Mouse (Mus musculus): ENCODE results near the gene Fes. TPM values are rescaled to one million over a fixed set of nuclear protein-coding genes. Genes with fewer than 3 reads are reported as not detected.
A peak's percentile ranks its signal among the peaks of the same experiment; 100 is the strongest.
"Not testable (repeated sequence)": the region's sequence is repeated elsewhere in the genome, so short reads cannot be mapped to it uniquely, and the experiment has no call there.

Fes gene
- polyA plus RNA-seq, 1 experiment, result not detected

DNA sequence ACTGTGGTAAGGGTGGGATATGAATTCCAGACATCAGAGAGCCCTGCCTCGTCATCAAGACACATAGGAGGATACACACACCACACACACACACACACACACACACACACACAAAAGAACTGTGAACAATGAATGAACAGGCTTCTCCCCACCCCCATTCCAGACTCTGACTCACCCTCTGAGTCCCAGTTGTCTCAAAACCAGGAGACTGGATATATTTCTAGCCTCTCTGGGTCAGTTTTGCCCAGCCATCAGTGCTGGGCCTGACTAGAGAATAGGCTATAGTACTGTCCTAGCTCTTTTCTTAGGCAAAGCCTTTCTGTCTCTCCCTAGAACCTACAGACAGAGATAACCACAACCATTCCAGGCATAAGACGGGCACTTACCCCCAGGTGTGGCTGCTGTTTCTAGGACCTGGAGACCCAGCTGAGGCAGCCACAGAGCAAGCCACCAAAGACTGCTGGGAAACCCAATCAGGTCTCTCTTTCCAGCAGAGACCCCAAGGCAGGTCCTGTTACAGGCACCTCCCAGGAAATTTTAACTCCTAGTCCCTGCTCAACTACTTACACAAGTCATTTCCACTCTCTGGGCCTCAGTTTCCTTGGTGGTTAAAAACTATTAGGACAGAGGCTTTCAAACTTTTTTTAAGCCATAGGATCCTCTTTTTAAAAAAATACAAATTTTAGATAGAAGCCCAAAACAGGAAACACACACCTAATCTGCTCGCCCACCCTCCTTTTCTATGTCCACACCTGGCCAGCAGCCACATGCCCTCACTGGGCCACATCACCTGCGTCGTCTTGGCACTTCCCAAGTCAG is 13.5 kb upstream of the Fes start:
- peaks cover 44% of the 10 kb centered on the region for H3K4me1 ChIP-seq (ENCODE audit: control insufficient read depth, insufficient read depth, low read length)
- H3K4me3 ChIP-seq (ENCODE audit: insufficient read depth, low read depth, low read length), result peak overlapping the region; percentile 87
- peak overlapping the region; percentile 81 for H3K27ac ChIP-seq (ENCODE audit: insufficient read depth, low read depth, low read length)
- WGBS, result 19% methylated on average over 5 of the region's 5 CpGs
- TF ChIP-seq POLR2A (IDR thresholded peaks at IDR 0.05; ENCODE audit: insufficient read depth, low read depth, low read length) (no peak), CTCF (IDR thresholded peaks at IDR 0.05; ENCODE audit: insufficient read depth, low read depth, low read length) (no peak)

DNA sequence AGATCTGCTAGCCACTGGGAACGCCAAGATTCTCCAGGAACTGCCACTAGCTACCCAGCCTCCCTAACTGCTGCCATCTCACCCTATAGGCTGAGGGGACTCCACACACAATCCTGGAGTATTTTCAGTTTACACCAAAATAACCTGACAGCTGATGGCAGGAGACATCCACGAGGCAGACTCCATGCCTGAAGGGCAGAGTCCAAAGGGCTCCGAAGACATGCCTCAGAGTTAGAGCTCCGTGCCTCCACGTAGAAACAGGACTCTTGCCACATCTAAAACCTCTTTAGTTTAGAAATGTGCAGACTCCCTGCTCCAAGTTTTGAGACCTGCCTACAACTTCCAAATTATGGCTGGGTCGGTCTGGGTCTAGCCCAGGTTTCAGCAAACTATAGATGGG is 12.8 kb upstream of the Fes start:
- peaks cover 44% of the 10 kb centered on the region for H3K4me1 ChIP-seq (ENCODE audit: control insufficient read depth, insufficient read depth, low read length)
- no peak for TF ChIP-seq CTCF (IDR thresholded peaks at IDR 0.05; ENCODE audit: insufficient read depth, low read depth, low read length)
- TF ChIP-seq POLR2A (IDR thresholded peaks at IDR 0.05; ENCODE audit: insufficient read depth, low read depth, low read length), result no peak
- no peak overlapping the region for H3K27ac ChIP-seq (ENCODE audit: insufficient read depth, low read depth, low read length)
- peak overlapping the region; percentile 36 for H3K4me3 ChIP-seq (ENCODE audit: insufficient read depth, low read depth, low read length)
- 46% methylated on average over 6 of the region's 6 CpGs for WGBS

DNA sequence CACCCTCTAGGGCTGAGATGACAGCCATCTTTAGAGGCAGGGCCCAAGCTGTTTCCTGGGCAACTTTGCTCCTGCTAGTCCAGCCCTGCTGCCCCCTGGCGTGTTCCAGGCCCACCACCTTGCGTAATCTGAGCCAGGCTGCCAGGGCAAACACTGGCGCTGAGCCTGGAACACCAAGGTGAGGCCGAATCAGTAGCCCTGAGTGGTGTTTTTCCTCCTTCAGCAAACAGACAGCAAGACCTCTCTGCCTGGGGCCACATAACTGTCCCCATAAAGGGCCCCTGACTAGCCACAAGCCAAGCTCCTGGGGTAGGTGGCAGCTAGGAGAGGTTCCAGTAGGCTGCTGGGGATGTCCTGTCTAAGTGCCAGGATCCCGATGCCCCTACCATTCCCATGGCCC is 12.4 kb upstream of the Fes start:
- TF ChIP-seq CTCF (IDR thresholded peaks at IDR 0.05; ENCODE audit: insufficient read depth, low read depth, low read length) (no peak; the same call in 1 of the 2 replicates), POLR2A (IDR thresholded peaks at IDR 0.05; ENCODE audit: insufficient read depth, low read depth, low read length) (no peak)
- Histone ChIP-seq H3K27ac (ENCODE audit: insufficient read depth, low read depth, low read length) (no peak overlapping the region), H3K4me1 (ENCODE audit: control insufficient read depth, insufficient read depth, low read length) (peaks cover 44% of the 10 kb centered on the region), H3K4me3 (ENCODE audit: insufficient read depth, low read depth, low read length) (peak overlapping the region; percentile 3; the same call in 1 of the 2 replicates)
- 58% methylated on average over 5 of the region's 5 CpGs for WGBS

DNA sequence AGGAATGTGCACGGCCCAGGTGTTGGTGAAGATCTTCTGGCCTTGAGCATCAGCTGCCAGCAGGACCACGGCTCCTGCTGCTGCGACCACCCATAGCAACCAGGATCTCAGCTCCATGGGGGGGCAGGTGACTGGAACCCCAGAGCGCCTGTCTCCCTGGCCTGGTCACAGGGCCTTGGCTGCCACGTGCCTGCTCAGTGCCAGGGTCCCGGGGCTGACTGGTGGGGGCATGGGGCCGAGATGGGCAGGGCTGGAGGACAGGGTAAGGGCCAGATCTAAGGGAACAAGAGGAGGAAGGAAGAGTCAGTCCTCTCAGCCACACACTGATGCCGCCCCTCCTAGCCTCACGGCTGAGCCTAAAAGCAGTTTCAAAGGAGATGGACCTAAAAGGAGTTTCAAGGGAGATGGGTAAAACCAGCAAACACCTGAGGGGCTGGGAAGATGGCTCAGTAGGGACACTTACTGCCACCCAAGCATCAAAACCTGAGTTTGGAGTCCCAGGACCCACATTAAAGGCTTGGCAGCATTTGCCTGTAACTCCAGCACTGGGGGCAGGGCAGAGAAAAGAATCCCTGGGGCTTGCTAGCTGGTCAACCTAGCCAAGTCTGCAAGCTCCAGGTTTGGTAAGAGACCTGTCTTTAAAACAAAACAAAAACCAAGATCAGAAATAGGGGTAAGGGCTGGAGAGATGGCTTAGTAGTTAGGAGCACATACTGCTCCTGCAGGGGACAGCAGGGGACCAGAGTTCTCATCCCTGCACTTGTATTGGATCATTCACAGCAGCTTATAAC is 11.1 kb upstream of the Fes start:
- 62% methylated on average over 9 of the region's 9 CpGs for WGBS
- no peak for TF ChIP-seq CTCF (IDR thresholded peaks at IDR 0.05; ENCODE audit: insufficient read depth, low read depth, low read length)
- no peak for TF ChIP-seq POLR2A (IDR thresholded peaks at IDR 0.05; ENCODE audit: insufficient read depth, low read depth, low read length)
- no peak overlapping the region for H3K4me3 ChIP-seq (ENCODE audit: insufficient read depth, low read depth, low read length)
- H3K27ac ChIP-seq (ENCODE audit: insufficient read depth, low read depth, low read length), result no peak overlapping the region
- H3K4me1 ChIP-seq (ENCODE audit: control insufficient read depth, insufficient read depth, low read length), result peaks cover 38% of the 10 kb centered on the region

DNA sequence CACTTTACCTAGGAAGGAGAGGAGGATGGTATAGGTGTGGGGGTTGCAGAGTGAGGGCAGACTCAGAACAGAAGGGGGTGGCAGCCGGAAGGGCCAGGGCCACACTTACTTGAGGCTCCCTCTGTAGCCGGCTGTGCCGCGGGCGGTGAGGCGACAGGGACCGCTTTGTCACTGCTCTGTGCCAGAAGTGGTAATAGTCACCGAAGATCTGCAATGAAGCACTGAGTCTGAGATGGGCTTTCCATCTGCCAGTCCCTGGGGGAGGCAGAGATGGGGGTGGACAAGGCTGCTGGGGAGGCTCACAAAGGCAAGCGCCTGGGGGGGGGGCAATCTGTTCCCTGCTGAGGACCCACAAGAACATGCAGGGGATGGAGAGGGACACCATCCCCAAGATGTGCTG is 10.2 kb upstream of the Fes start:
- H3K4me1 ChIP-seq (ENCODE audit: control insufficient read depth, insufficient read depth, low read length), result peaks cover 34% of the 10 kb centered on the region
- no peak overlapping the region for H3K4me3 ChIP-seq (ENCODE audit: insufficient read depth, low read depth, low read length)
- TF ChIP-seq CTCF (IDR thresholded peaks at IDR 0.05; ENCODE audit: insufficient read depth, low read depth, low read length) (no peak), POLR2A (IDR thresholded peaks at IDR 0.05; ENCODE audit: insufficient read depth, low read depth, low read length) (no peak)
- H3K27ac ChIP-seq (ENCODE audit: insufficient read depth, low read depth, low read length), result no peak overlapping the region
- WGBS, result 72% methylated on average over 9 of the region's 9 CpGs

- H3K4me1 ChIP-seq (ENCODE audit: control insufficient read depth, insufficient read depth, low read length), result peaks cover 29% of the 10 kb centered on the region
- not testable (repeated sequence) for H3K27ac ChIP-seq (ENCODE audit: insufficient read depth, low read depth, low read length); H3K4me3 ChIP-seq (ENCODE audit: insufficient read depth, low read depth, low read length)
- WGBS, result 84% methylated on average over 4 of the region's 4 CpGs
These were observed 8.7 kb upstream of the Fes start for GRCm38 (mm10) chr7:80396427-80396826.

DNA sequence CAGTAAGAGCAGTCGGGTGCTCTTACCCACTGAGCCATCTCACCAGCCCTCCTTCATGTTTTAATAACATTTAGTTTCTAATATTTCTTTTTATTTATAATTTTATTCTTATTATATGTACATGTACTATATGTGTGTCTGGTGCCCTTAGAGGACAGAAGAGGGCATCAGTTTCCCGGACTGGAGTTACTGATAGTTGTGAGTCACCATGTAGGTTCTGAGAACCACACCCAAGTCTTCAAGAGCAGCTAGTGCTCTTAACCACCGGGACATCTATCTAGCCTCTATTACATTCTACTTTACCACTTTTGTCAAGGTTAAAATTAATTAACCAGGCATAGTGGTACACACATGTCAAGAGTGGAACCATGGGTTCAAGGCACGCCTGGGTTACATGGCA is 6.9 kb upstream of the Fes start:
- no peak overlapping the region for H3K4me3 ChIP-seq (ENCODE audit: insufficient read depth, low read depth, low read length)
- H3K4me1 ChIP-seq (ENCODE audit: control insufficient read depth, insufficient read depth, low read length), result peaks cover 20% of the 10 kb centered on the region
- no peak for TF ChIP-seq CTCF (IDR thresholded peaks at IDR 0.05; ENCODE audit: insufficient read depth, low read depth, low read length)
- TF ChIP-seq POLR2A (IDR thresholded peaks at IDR 0.05; ENCODE audit: insufficient read depth, low read depth, low read length), result no peak
- H3K27ac ChIP-seq (ENCODE audit: insufficient read depth, low read depth, low read length), result no peak overlapping the region
- 89% methylated on average over 4 of the region's 4 CpGs for WGBS

DNA sequence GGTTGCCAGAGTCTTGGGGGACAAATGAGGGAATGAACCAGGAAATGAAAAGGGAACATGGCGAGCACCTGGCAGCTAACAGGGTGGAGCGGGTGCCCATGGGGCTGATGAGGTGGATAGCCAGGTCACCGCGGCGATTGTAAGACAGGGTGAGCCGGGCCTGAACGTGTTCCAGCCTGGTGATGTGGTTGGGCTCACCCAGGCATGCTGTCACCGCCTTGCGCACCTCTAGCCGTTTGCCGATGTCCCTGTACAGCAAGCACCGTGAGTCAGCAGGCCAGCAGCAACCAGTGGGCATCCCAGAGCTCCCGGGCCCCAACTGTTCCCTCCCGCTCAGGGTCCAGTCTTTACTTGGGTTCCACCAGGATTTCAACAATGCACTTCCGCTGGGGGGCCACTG is 4.4 kb upstream of the Fes start:
- H3K27ac ChIP-seq (ENCODE audit: insufficient read depth, low read depth, low read length), result no peak overlapping the region
- H3K4me1 ChIP-seq (ENCODE audit: control insufficient read depth, insufficient read depth, low read length), result peaks cover 5% of the 10 kb centered on the region; the same call in 1 of the 2 replicates
- no peak for TF ChIP-seq CTCF (IDR thresholded peaks at IDR 0.05; ENCODE audit: insufficient read depth, low read depth, low read length)
- TF ChIP-seq POLR2A (IDR thresholded peaks at IDR 0.05; ENCODE audit: insufficient read depth, low read depth, low read length), result no peak
- H3K4me3 ChIP-seq (ENCODE audit: insufficient read depth, low read depth, low read length), result no peak overlapping the region
- WGBS, result 92% methylated on average over 15 of the region's 15 CpGs

DNA sequence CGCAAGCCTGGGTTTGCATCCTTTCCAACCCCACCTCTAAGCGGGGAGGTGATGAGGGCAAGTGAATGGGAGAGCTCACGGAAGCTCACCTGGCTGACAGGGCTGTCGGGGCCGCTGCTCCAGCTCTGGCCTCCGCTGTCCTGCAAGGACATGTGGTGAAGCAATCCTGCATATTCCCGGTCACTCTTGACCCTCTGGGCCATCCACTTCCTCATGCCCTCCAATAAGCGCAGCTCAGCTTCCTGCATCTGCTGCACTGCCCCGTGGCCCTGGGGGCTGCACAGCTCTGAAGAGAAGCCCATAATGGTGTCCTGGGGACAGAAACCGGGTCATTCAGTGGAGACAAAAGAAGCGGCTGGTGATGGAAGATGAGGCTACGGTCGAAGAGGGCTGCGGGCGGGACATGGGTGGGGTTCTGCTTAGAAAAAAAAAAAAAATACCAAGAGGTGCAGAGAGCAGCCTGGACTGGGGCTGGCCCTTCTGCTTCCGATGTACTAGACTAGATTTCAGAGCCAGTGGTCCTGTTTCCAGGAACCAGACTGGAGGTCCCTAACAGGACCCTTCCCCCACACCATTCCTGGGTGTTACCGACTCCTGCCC is 613 bp downstream of the Fes start:
- H3K4me3 ChIP-seq (ENCODE audit: insufficient read depth, low read depth, low read length), result peak overlapping the region; percentile 0; the same call in 1 of the 2 replicates
- no peak overlapping the region for H3K27ac ChIP-seq (ENCODE audit: insufficient read depth, low read depth, low read length)
- WGBS, result 71% methylated on average over 17 of the region's 17 CpGs
- H3K4me1 ChIP-seq (ENCODE audit: control insufficient read depth, insufficient read depth, low read length), result peaks cover 14% of the 10 kb centered on the region
- TF ChIP-seq CTCF (IDR thresholded peaks at IDR 0.05; ENCODE audit: insufficient read depth, low read depth, low read length) (no peak), POLR2A (IDR thresholded peaks at IDR 0.05; ENCODE audit: insufficient read depth, low read depth, low read length) (no peak)
